Mouse (Mus musculus): ENCODE results near the gene Rsg1. TPM values are rescaled to one million over a fixed set of nuclear protein-coding genes. Genes with fewer than 3 reads are reported as not detected.

The Rsg1 gene
- polyA plus RNA-seq, 1 experiment: 3.7 TPM

- DNase-seq: no peak
- 60% methylated on average over 6 of the region's 6 CpGs for WGBS
- peaks cover 15% of the 10 kb centered on the region for H3K4me1 ChIP-seq (ENCODE audit: control insufficient read depth, insufficient read depth, low read length)
- TF ChIP-seq POLR2A (IDR thresholded peaks at IDR 0.05; ENCODE audit: borderline replicate concordance, extremely low read depth, low read depth, low read length) (no peak), CTCF (IDR thresholded peaks at IDR 0.05; ENCODE audit: insufficient read depth, low read length) (no peak)
- H3K4me3 ChIP-seq (replicated peaks; ENCODE audit: extremely low read depth, low read depth, low read length): no peak overlapping the region
These were observed 55.3 kb downstream of the Rsg1 start for GRCm38 (mm10) chr4:141269080-141269479.

GRCm38 (mm10) chr4:141270201-141270940 is 56.6 kb downstream of the Rsg1 start:
- no peak overlapping the region for H3K4me3 ChIP-seq (replicated peaks; ENCODE audit: extremely low read depth, low read depth, low read length)
- no peak for TF ChIP-seq CTCF (IDR thresholded peaks at IDR 0.05; ENCODE audit: insufficient read depth, low read length)
- DNase-seq: no peak
- 80% methylated on average over 15 of the region's 15 CpGs for WGBS
- H3K4me1 ChIP-seq (ENCODE audit: control insufficient read depth, insufficient read depth, low read length): peaks cover 15% of the 10 kb centered on the region

- WGBS: 62% methylated on average over 7 of the region's 7 CpGs
- no peak for DNase-seq
- H3K4me3 ChIP-seq (replicated peaks; ENCODE audit: extremely low read depth, low read depth, low read length): no peak overlapping the region
- TF ChIP-seq POLR2A (IDR thresholded peaks at IDR 0.05; ENCODE audit: borderline replicate concordance, extremely low read depth, low read depth, low read length) (no peak), CTCF (IDR thresholded peaks at IDR 0.05; ENCODE audit: insufficient read depth, low read length) (0 out of 2 replicates have a peak, but pooled peaks have one; percentile 16)
- H3K4me1 ChIP-seq (ENCODE audit: control insufficient read depth, insufficient read depth, low read length): peaks cover 15% of the 10 kb centered on the region
These were observed 57.5 kb downstream of the Rsg1 start for GRCm38 (mm10) chr4:141271228-141271627.

GRCm38 (mm10) chr4:141271721-141272120 is 58.0 kb downstream of the Rsg1 start:
- TF ChIP-seq CTCF (IDR thresholded peaks at IDR 0.05; ENCODE audit: insufficient read depth, low read length): no peak
- no peak for TF ChIP-seq POLR2A (IDR thresholded peaks at IDR 0.05; ENCODE audit: borderline replicate concordance, extremely low read depth, low read depth, low read length)
- WGBS: 36% methylated on average over 6 of the region's 6 CpGs
- H3K4me1 ChIP-seq (ENCODE audit: control insufficient read depth, insufficient read depth, low read length): peaks cover 15% of the 10 kb centered on the region
- peak; percentile 54 for DNase-seq
- no peak overlapping the region for H3K4me3 ChIP-seq (replicated peaks; ENCODE audit: extremely low read depth, low read depth, low read length)

GRCm38 (mm10) chr4:141272878-141273277 is 59.1 kb downstream of the Rsg1 start:
- Histone ChIP-seq H3K4me3 (replicated peaks; ENCODE audit: extremely low read depth, low read depth, low read length) (peak overlapping the region; percentile 26), H3K4me1 (ENCODE audit: control insufficient read depth, insufficient read depth, low read length) (peaks cover 24% of the 10 kb centered on the region)
- 10% methylated on average over 14 of the region's 14 CpGs for WGBS
- DNase-seq: no peak
- TF ChIP-seq POLR2A (IDR thresholded peaks at IDR 0.05; ENCODE audit: borderline replicate concordance, extremely low read depth, low read depth, low read length) (peak; percentile 40; the same call in 1 of the 2 replicates), CTCF (IDR thresholded peaks at IDR 0.05; ENCODE audit: insufficient read depth, low read length) (no peak)

GRCm38 (mm10) chr4:141273296-141273695 is 59.5 kb downstream of the Rsg1 start:
- peak overlapping the region; percentile 26 for H3K4me3 ChIP-seq (replicated peaks; ENCODE audit: extremely low read depth, low read depth, low read length)
- peaks cover 26% of the 10 kb centered on the region for H3K4me1 ChIP-seq (ENCODE audit: control insufficient read depth, insufficient read depth, low read length)
- peak; percentile 88 for DNase-seq
- 15% methylated on average over 12 of the region's 12 CpGs for WGBS
- TF ChIP-seq CTCF (IDR thresholded peaks at IDR 0.05; ENCODE audit: insufficient read depth, low read length) (peak; percentile 91), POLR2A (IDR thresholded peaks at IDR 0.05; ENCODE audit: borderline replicate concordance, extremely low read depth, low read depth, low read length) (peak; percentile 19; the same call in 1 of the 2 replicates)

GRCm38 (mm10) chr4:141274485-141275341 is 61.0 kb downstream of the Rsg1 start:
- H3K4me1 ChIP-seq (ENCODE audit: control insufficient read depth, insufficient read depth, low read length): peaks cover 34% of the 10 kb centered on the region
- peak; percentile 28 for DNase-seq
- TF ChIP-seq CTCF (IDR thresholded peaks at IDR 0.05; ENCODE audit: insufficient read depth, low read length): no peak
- no peak for TF ChIP-seq POLR2A (IDR thresholded peaks at IDR 0.05; ENCODE audit: borderline replicate concordance, extremely low read depth, low read depth, low read length)
- H3K4me3 ChIP-seq (replicated peaks; ENCODE audit: extremely low read depth, low read depth, low read length): no peak overlapping the region
- 61% methylated on average over 23 of the region's 23 CpGs for whole genome bisulfite sequencing

Other genes with a start within 250 kb of the Rsg1 start
- 199 and 258 TPM in 2 replicates for gene Atp13a2, start 227.1 kb upstream of the Rsg1 start, polyA plus RNA-seq (2012; rRNA removed)
- gene Mfap2, start 203.5 kb upstream of the Rsg1 start, polyA plus RNA-seq (2012; rRNA removed): 173 and 190 TPM in 2 replicates
- 10.1 and 14.0 TPM in 2 replicates for gene Crocc, start 153.4 kb upstream of the Rsg1 start, polyA plus RNA-seq (2012; rRNA removed)
- gene Necap2, start 135.6 kb upstream of the Rsg1 start, polyA plus RNA-seq (2012; rRNA removed): 76.7 and 85.5 TPM in 2 replicates
- not detected in 2 replicates for gene Spata21, start 125.6 kb upstream of the Rsg1 start, polyA plus RNA-seq (2012; rRNA removed)
- gene Szrd1, start 74.2 kb upstream of the Rsg1 start, polyA plus RNA-seq (2012; rRNA removed): 50.5 and 56.4 TPM in 2 replicates
- gene Fbxo42, start 66.0 kb upstream of the Rsg1 start, polyA plus RNA-seq (2012; rRNA removed): 13.8 and 14.2 TPM in 2 replicates
- 11.5 and 15.3 TPM in 2 replicates for gene Arhgef19, start 25.5 kb downstream of the Rsg1 start, polyA plus RNA-seq (2012; rRNA removed)
- gene Epha2, start 87.3 kb downstream of the Rsg1 start, polyA plus RNA-seq (2012; rRNA removed): 54.0 and 68.8 TPM in 2 replicates
- 0.70 and 2.1 TPM in 2 replicates for gene Fam131c, start 154.3 kb downstream of the Rsg1 start, polyA plus RNA-seq (2012; rRNA removed)
- 1.4 TPM in 1 of 2 replicates, not detected in the other for gene Clcnka, start 184.8 kb downstream of the Rsg1 start, polyA plus RNA-seq (2012; rRNA removed)
- gene Clcnkb, start 202.1 kb downstream of the Rsg1 start, polyA plus RNA-seq (2012; rRNA removed): 0.20 TPM in 1 of 2 replicates, not detected in the other
- gene Hspb7, start 206.8 kb downstream of the Rsg1 start, polyA plus RNA-seq (2012; rRNA removed): 19.6 and 29.1 TPM in 2 replicates
- gene Srarp, start 222.1 kb downstream of the Rsg1 start, polyA plus RNA-seq (2012; rRNA removed): 0.18 TPM in 1 of 2 replicates, not detected in the other
- gene Zbtb17, start 230.7 kb downstream of the Rsg1 start, polyA plus RNA-seq (2012; rRNA removed): 30.9 and 38.6 TPM in 2 replicates